8 mouse cellular contexts compared by ENCODE assay signal in genomic region chr2:168472899-168473298, GRCm38 (mm10).
A peak's percentile ranks its signal among the peaks of the same experiment; 100 is the strongest.
DNase-seq lines count a peak whose midpoint lies in the region; ATAC-seq lines count a peak whose summit lies in the region.

No protein-coding gene starts in this region.

- no peak overlapping the region for H3K27ac ChIP-seq in hindbrain, embryonic 14.5 days

- DNase-seq in T-cell, adult 2 months (ENCODE audit: low spot score): peak; percentile 90
- peak; percentile 62 for DNase-seq in cerebellum, adult 9-11 months
- peak; percentile 65 for DNase-seq in gastrocnemius, adult 18-20 months (ENCODE audit: low spot score)
- peak; percentile 60 for DNase-seq in hindbrain, embryonic 14.5 days (ENCODE audit: low spot score)
- DNase-seq in layer of hippocampus, postnatal 25 days (ENCODE audit: extremely low spot score in 1 of 2, low spot score in 1 of 2): peak; percentile 38 to 63
- DNase-seq in lung, postnatal 36 days: peak; percentile 78
- DNase-seq in retina, postnatal 1 day: peak; percentile 71
- peak; percentile 59 for DNase-seq in urinary bladder, adult 2 months (ENCODE audit: low spot score)

- no peak overlapping the region for H3K4me3 ChIP-seq in hindbrain, embryonic 14.5 days (replicated peaks; ENCODE audit: low read length)

- peak; percentile 36; the same call in 1 of the 2 replicates for ATAC-seq in hindbrain, embryonic 14.5 days (ENCODE audit: low FRiP score)

- no peak overlapping the region for H3K9ac ChIP-seq in hindbrain, embryonic 14.5 days

- WGBS in hindbrain, embryonic 14.5 days: 3% methylated on average over 16 of the region's 16 CpGs

- H3K9me3 ChIP-seq in hindbrain, embryonic 14.5 days (ENCODE audit: control insufficient read depth, low read length): no peaks in the 10 kb centered on the region

- H3K27me3 ChIP-seq in hindbrain, embryonic 14.5 days (ENCODE audit: control insufficient read depth, insufficient read depth, low read length): no peaks in the 10 kb centered on the region

- peaks cover 7% of the 10 kb centered on the region; the same call in 1 of the 2 replicates for H3K4me1 ChIP-seq in hindbrain, embryonic 14.5 days (replicated peaks; ENCODE audit: control insufficient read depth, insufficient read depth, low read length)

- H3K4me2 ChIP-seq in hindbrain, embryonic 14.5 days (replicated peaks): peak overlapping the region; percentile 42

- no peaks in the 10 kb centered on the region for H3K36me3 ChIP-seq in hindbrain, embryonic 14.5 days (replicated peaks; ENCODE audit: control insufficient read depth, insufficient read depth)
